Mouse (Mus musculus) right cerebral cortex, postnatal 36 days (tissue): ENCODE results near the gene Rad51b.

Experiments used
- DNase-seq, 2 experiments: peaks; one replicate each; pipeline ENCODE4 v3.0.0; 2022; ENCODE audit warnings: low spot score in 2 of 2, mixed read lengths in 1 of 2

Rad51b gene

GRCm38 (mm10) chr12:79732355-79733115 is 435.5 kb downstream of the Rad51b start:
- no peak for DNase-seq

- no peak for DNase-seq
These were observed 438.3 kb downstream of the Rad51b start for GRCm38 (mm10) chr12:79735341-79735785.

- no peak for DNase-seq
These were observed 438.8 kb downstream of the Rad51b start for GRCm38 (mm10) chr12:79735882-79736281.

- no peak for DNase-seq
These were observed 441.6 kb downstream of the Rad51b start for GRCm38 (mm10) chr12:79738700-79739099.

GRCm38 (mm10) chr12:79739918-79740639 is 443.0 kb downstream of the Rad51b start:
- no peak for DNase-seq

GRCm38 (mm10) chr12:79742211-79742610 is 445.1 kb downstream of the Rad51b start:
- DNase-seq = no peak

- DNase-seq = no peak
These were observed 447.0 kb downstream of the Rad51b start for GRCm38 (mm10) chr12:79744131-79744530.

GRCm38 (mm10) chr12:79745225-79745624 is 448.1 kb downstream of the Rad51b start:
- DNase-seq = no peak

GRCm38 (mm10) chr12:79745845-79746510 is 448.9 kb downstream of the Rad51b start:
- no peak for DNase-seq

GRCm38 (mm10) chr12:79747541-79747940 is 450.5 kb downstream of the Rad51b start:
- no peak for DNase-seq

- DNase-seq = no peak
These were observed 451.8 kb downstream of the Rad51b start for GRCm38 (mm10) chr12:79748862-79749261.

- DNase-seq = no peak
These were observed 453.4 kb downstream of the Rad51b start for GRCm38 (mm10) chr12:79750253-79751125.

GRCm38 (mm10) chr12:79751781-79752180 is 454.7 kb downstream of the Rad51b start:
- DNase-seq = no peak

GRCm38 (mm10) chr12:79752189-79752588 is 455.1 kb downstream of the Rad51b start:
- DNase-seq = no peak

GRCm38 (mm10) chr12:79755617-79756016 is 458.5 kb downstream of the Rad51b start:
- no peak for DNase-seq

GRCm38 (mm10) chr12:79756352-79756751 is 459.3 kb downstream of the Rad51b start:
- DNase-seq = no peak

- DNase-seq = no peak
These were observed 460.7 kb downstream of the Rad51b start for GRCm38 (mm10) chr12:79757775-79758174.

GRCm38 (mm10) chr12:79759180-79759902 is 462.3 kb downstream of the Rad51b start:
- DNase-seq = no peak

- DNase-seq = no peak
These were observed 464.1 kb downstream of the Rad51b start for GRCm38 (mm10) chr12:79761217-79761616.

- DNase-seq = no peak
These were observed 465.0 kb downstream of the Rad51b start for GRCm38 (mm10) chr12:79762087-79762486.
